Mouse (Mus musculus): ENCODE measurements around the gene Eftud2.

- TF ChIP-seq CTCF (IDR thresholded peaks at IDR 0.05; ENCODE audit: low read depth, low read length) (no peak), POLR2A (IDR thresholded peaks at IDR 0.05; ENCODE audit: insufficient read depth, low read length) (no peak)
These were observed 42.7 kb downstream of the Eftud2 start for GRCm38 (mm10) chr11:102838126-102838525.
